Mouse (Mus musculus): ENCODE results near the gene Slc5a4b.

Slc5a4b gene

DNA sequence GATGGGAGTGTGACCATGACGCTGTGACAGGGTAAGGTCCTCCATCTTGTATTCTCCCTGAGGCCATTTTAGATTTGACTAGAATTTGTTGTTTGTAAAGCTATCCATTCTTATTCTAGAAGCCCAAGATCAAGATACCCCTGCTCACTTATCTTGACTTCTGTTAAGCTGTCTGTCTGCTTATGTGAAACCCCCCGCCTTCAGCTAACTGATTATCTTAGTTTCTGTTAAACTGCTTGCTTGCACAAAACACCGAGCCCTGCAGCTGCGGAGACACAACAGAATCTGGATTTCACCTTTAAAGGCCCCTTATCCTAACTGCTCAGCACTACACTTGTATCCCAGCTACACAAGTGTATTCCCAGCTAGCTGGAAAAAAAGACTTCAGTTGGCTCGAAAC is 73.8 kb downstream of the Slc5a4b start:
- DNase-seq (ENCODE audit: low spot score in 2 of 2) = no peak

DNA sequence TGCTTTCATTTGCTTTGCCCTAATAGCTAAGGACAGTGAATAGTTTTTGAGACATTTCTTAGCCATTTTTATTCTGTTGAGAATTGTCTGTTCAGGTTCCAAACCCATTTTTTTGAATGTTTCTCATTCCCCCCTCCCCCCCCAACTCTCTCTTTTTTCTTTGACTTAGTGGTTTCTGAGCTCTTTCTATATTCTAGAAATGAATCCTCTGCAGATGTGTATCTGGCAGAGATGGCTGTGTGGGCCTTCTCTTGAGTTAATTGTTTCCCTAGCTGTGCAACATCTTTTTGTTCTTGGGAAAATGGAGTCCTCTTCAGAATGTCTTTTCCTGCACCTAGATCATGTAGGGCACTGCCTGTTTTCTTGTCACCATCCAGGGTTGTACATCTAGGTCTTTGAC is 75.5 kb downstream of the Slc5a4b start:
- no peak for DNase-seq (ENCODE audit: low spot score in 2 of 2)

DNA sequence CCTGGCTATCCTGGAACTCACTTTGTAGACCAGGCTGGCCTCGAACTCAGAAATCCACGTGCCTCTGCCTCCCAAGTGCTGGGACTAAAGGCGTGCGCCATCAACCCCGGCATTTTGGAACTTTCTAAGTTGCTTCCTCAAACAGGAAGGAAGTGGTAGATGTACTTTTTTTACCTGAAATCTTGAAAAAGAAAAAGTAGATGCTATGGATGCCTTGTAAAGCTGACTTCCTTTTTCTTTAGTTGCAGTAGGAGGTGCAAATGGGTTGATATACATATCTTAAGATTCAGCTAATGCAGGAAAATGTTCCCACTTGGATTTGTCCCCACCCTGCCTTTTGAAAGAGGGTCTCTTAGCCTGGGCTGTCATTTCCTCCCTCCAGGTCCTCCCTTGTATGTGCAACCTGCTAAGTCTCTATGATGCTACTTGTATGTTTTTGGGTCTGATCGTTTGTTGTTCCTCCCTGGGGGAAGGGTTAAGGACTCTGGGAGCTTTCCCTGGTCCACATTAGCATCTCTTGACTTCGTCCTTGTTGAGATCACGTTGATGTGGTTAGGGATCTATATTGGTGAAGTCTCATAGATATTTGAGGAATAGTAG is 76.7 kb downstream of the Slc5a4b start:
- DNase-seq (ENCODE audit: low spot score in 2 of 2) = no peak

DNA sequence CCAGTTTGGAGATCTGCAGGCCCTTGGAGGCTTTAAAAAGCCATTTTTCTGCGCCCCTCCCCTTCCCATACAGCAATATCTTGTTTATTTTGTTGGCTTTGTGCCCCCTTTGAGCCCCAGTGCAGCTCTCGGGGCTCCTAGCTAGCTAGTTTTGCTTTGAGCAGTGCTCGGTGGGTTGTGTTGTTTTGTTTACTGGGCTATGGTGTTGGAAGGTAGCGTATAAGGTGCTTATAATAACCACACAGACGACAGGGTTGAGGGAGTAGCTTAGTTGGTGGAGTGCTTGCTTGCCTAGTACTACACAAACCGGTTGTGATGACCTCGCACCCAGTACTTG is 77.7 kb downstream of the Slc5a4b start:
- no peak for DNase-seq (ENCODE audit: low spot score in 2 of 2)

DNA sequence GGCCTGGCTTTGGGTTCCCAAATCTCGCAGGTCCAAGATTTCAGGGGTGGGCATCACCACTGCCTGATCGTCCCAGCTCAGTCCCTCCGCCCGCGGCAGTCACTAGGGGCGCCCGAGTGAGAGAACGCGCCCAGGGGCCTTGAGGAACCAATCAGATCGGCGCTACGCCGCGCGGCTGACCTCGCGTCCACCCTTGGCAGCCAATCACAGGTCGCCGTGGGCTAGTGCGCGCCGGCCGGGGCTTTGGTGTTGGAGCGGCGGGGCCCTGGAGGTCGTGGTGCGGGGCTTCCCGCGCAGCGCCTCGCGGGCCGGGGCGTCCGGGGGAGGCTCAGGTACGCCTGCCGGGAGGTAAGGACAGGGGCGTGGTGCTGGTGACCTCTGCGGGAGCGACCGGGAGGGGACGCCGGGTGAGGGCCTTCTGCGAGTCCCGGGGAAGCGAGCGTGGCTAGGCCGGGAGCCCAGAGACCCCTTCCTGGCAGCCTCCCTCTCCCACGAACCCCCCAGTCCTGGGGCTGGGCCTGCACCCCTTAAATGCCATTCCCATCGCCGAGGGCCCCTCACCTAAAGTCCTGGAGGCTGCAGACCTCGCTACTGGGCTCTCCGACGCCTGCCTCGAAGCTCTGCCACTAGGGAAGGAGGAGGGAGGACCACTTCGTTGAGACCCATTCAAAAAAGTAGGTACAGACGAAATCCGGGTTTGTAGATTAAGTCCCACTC is 78.2 kb downstream of the Slc5a4b start, which contains the start of gene Zfp280b:
Gene Zfp280b, plus strand, starts transcription at position 249 of the 717 bp plus-strand sequence.
- DNase-seq (ENCODE audit: low spot score in 2 of 2) = peak; percentile 80 to 94

DNA sequence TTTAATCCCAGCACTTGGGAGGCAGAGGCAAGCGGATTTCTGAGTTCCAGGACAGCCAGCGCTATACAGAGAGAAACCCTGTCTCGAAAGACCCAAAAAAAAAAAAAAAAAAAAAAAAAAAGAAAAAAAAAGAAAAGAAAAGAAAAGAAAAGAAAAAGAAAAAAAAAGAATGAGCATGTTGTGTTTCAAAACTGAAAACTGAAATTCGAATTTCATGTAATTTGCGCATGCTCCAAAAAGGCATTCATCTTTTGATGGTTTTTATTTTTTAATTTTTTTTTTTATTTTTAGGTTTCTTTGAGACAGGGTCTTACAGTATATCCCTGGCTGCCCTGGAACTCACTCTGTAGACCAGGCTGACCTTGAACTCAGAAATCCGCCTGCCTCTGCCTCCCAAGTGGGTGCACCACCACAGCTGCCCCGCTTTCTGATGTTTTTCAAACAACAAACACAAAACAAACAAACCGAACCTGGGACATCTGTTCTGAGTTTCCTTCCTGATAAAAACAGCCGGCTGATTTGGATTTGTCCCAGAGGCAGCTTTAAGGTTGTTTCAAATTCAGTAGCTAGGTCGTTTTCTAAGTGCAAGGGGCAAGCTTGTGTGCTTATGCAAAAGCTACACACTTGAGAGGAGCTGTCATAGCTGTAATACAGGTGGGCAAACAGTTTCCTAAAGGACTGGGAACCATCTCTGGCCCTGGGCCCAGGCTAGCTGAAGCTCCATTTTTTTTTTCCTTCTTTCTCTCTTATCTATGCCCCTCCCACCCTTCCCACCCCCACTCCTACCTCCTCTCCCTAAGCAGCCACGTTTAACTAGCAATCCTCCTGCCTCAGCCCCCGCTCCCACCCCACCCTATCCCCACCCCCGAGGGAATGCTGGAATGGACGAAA is 79.0 kb downstream of the Slc5a4b start:
- no peak for DNase-seq (ENCODE audit: low spot score in 2 of 2)

DNA sequence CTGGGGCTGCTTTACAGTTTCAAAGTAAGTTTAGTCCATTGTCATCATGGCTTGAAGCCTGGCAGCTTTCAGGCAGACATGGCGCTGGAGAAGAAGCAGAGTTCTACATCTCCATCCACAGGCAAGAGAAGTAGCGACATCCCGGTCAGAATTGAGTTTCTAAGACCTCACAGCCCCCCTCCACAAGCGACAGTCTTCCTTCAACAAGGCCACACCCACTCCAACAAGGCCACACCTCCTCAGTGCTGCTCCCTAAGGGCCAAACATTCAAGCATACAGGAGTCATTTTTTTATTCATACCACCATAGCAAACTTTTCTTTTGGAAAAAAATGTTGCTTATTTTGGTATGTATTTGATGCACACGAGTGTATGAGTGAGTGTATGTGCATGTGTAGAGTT is 80.3 kb downstream of the Slc5a4b start:
- DNase-seq (ENCODE audit: low spot score in 2 of 2) = no peak

DNA sequence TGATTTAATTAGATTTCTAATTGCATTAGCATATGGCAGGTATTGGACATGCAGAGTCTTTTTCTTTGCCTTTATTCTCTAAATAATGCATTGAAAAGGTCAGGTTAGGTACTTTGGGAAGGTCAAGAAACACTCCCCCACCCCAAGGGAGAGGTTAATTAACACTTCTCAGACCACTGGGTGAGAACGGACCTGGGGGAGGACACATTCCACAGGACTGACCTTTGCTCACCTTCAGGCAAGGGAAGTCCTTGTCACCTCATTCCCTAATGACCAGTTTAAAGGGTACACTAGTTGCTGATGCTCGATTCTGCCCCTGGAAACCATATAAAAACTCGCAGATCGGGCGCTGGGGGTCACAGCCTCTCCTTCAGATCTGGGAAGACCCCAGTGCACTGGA is 81.5 kb downstream of the Slc5a4b start:
- DNase-seq (ENCODE audit: low spot score in 2 of 2) = no peak

DNA sequence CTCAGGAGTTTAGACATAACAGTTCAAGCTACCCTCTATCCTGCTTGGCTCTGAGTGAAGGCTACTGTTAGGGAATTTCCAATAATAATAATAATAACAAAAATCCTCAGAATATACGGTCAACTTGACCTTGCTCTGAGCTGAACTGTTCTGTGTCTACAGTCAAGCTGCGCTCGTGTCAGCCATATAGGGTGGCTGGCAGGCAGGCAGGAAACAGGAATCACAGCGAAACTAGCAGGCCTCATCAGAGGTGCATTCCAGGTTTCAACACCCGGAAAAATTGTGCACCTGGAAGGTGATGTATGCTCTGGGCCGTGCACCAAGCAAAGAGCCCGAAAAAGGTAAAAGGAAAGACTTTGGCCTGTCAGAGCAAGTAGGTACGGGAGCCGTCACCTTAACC is 82.4 kb downstream of the Slc5a4b start:
- DNase-seq (ENCODE audit: low spot score in 2 of 2) = no peak

DNA sequence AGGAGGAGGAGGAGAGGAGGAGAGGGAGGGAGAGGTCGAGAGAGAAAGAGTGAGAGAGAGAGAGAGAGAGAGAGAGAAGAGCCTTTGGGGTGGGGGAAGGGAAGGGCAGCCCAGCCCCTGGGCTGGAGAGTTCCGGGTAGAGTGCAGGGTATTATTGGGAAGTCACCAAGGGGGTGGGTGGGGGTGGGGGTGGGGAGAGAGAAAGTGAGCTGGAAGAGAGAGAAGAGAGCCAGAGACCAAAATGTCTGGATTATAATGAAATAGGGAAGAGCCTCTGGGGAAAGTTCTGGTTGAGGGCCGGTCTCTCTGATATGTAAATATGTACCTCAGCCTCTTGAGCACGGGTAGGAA is 82.8 kb downstream of the Slc5a4b start:
- DNase-seq (ENCODE audit: low spot score in 2 of 2) = no peak

DNA sequence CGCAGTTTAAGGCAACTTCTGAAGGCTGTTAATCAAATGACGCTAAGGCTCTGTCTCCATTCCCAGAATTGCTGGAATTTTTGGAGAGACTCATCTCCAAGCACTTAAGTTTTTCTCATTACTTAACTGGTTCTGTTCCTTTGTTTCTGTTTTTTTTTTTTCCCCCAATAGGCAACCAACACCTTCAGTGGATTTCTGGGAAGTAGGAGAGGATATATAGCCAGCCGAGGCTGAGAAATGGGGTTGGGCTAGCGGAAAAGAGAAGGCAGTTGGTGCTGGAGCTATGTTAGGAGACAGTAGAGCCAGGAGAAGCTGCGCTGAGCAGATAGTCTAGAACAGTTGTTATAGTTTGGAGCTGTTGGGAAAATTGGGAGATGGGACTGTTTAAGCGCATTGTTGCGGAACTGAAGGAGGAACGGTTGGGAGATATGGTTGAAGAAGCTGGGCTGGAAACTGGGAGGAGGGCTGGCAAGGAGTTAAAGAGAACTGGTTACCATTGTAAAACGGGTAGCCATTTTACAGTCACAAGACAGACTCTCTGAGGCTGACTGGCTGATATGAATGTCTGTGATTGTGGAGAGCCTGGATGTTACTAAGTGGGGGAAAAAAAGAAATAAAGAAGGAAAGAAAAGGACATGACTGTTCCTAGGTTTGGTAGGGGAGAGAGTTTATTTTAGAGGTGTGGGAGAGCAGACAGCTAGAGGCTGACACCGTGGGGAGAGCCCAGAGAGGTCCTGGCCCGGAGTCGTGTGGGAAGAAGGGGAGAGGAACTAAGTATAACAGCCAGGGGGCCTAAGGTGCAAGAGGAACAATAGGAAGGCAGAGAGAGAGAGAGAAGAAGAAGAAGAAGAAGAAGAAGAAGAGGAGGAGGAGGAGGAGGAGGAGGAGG is 83.4 kb downstream of the Slc5a4b start:
- no peak for DNase-seq (ENCODE audit: low spot score in 2 of 2)

DNA sequence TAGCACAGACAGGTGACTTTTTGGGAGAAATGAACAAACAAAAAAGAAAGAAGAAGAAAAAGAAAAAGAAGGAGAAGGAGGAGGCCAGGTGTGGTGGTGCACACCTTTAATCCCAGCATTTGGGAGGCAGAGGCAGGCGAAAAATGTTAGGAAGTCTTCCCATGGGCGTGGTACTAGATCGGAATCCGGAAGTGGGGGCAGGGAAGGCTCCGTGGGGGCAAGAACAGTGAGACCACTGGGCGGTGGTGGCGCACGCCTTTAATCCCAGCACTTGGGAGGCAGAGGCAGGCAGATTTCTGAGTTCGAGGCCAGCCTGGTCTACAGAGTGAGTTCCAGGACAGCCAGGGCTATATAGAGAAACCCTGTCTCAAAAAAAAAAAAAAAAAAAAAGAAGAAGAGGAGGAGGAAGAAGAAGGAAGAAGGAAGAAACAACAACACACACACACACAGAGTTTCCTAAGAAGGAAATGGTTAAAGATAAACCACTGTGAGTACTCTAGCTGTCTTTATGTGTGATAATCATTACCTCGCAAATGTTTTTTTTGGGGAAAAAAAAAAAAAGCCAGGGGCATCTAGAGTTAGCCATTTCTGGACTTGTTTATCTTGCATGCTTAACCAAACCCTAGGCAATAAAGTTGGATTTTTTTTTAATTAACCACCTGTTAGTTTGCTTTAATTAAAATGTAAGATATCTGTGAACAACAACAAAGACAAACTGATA is 85.1 kb downstream of the Slc5a4b start:
- no peak for DNase-seq (ENCODE audit: low spot score in 2 of 2)

DNA sequence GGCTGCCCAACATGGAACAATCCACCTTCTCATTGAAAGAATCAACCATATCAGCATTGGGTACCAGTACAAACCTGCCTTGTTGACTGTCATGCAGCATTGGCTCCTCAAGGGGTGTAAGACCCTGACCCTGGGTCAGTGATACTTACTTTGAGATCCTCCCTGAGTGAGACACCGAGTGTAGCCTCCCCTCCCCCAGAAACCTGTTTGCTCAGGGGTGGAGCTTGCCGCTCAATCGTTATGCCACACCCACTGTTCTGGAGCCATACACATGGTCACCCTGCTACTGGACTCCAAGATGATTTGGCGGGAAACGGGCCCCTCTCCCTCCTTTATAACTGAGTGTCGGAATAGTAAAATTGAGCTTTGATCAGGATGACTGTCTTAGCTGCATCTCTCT is 86.8 kb downstream of the Slc5a4b start:
- DNase-seq (ENCODE audit: low spot score in 2 of 2) = no peak

DNA sequence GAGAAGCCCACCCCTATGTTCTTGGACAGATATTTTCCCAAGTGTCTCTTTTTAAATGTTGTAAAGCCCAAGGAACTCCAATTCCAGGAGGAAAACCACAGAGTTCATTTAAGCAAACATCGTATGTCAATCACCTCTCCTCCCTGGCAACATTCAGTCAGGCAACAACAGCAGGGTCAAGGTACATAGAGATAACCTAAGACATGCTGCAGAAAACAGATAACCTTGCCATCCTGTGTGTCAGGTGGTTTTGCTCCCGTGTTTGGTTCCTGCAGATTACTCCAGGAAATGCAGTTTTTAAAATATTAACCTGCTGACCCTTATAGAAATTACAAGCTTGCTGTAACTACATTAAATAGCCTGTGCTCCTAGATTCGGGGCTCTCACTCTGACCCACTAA is 89.0 kb downstream of the Slc5a4b start:
- no peak for DNase-seq (ENCODE audit: low spot score in 2 of 2)

DNA sequence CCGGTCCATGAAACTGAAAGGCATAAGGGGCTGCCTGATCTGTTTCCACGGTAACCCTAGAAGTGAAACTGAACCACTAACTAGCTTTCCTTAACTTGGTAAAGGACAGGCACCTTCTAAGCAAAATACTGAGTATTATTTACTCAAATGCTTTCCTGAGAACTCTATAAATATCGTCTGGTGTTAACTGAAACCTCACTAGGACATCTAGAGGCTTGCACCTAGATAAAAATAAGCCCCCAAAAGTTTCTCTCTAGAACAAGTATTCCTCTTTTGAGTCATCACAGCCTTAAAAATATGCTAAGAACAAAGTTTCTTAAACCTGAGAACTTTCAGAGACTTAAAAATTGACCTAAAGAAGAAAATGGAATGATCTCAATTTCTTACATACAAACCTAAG is 93.9 kb downstream of the Slc5a4b start:
- no peak for DNase-seq (ENCODE audit: low spot score in 2 of 2)

DNA sequence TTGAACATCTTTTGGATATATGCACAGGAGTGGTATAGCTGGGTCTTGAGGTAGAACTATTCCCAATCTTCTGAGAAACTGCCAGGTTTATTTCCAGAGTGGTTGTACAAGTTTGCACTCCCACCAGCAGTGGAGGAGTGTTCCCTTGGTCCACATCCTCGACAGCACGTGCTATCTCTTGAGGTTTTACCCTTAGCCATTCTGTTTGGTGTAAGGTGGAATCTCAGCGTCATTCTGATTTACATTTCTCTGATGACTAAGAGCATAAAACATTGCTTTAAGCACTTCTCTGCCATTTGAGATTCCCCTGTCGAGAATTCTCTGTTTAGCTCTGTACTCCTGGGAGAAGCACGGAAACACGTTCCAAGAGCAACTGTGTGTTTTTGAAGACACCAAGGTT is 97.8 kb downstream of the Slc5a4b start:
- DNase-seq (ENCODE audit: low spot score in 2 of 2) = no peak

DNA sequence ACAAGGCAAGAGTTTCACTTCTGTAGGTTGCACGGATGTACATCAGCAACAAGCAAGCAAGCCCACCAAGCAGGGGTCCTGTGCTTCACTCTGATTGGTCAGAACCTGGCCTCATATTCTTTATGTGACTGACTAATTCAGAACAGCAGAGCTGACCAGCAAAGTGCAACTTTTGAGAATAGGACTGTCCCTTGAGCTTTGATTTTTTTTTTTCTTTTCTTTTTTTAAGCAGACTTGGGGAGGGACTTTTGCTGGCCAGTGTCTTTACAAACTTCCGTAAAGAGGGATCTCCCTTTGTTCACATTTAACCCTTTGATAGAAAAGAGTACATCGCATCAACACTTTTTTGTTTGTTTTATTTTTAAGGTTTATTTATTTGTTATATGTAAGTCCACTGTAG is 100.9 kb downstream of the Slc5a4b start:
- DNase-seq (ENCODE audit: low spot score in 2 of 2) = no peak

Data from left cerebral cortex, adult 9 months (tissue).